Mouse (Mus musculus) spleen, adult 18-20 months (tissue): ENCODE measurements around the gene Cables2.

ENCODE experiments used
- DNase-seq, 2 experiments: peaks; one replicate each; pipeline ENCODE4 v3.0.0; 2022; ENCODE audit warnings: mixed read lengths in 2 of 2

Cables2 gene

DNA sequence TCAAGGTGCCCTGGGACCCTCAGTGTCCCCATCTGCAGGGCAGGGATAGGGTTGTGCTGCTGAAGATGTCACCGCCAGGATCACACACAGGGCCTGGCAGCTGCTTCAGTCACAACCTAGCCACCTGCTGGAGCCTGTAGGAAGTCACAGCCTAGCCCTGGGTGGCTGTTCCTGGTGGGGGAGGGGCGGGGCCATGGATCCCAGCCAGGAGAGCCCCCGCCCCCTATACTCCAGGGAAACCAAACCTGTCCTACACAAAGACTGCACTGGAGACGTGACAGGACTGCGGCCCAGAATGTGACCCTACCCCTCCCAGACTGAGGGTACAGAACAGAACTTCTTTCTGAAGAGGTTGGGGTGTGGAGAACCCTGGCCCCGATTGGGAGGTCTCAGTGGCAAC is 51.0 kb downstream of the Cables2 start:
- DNase-seq = no peak

DNA sequence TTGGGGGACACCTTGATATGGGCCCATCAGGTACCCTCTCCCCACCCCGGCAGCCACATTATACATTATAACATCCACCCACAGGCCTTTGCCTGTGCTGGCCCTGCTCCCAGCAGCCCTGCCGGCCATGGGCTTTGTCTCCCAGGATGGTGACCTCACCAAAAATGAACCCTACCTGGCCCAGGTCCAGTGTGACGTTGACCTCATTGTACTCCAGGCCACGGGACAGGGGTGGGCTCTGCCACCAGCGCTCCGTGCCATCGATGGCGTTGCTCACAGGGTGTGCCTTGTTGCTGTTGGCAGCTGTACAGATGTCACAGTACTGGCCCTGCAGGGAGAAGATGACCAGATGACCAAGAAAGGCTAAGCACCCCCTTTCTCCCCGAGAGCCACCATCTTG is 52.2 kb downstream of the Cables2 start:
- no peak for DNase-seq

DNA sequence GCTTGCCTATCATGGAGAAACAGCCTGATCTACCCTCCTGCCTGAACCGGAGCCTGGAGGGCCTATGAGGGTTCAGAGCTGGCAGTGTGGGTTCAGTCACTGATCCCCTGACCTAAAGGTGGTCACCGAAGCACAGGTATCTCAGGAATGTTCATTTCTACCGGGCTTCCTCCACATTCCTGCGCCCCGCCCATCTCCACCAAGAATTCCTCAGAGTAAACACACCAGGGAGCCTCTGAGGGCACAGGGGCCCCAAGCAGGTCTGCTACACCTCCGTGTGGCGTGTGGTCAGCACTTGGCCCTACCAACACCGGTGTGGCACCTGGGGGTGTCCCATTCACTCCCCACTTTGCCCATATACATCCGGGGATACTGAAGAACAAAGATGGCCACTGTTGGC is 53.1 kb downstream of the Cables2 start:
- DNase-seq = no peak

DNA sequence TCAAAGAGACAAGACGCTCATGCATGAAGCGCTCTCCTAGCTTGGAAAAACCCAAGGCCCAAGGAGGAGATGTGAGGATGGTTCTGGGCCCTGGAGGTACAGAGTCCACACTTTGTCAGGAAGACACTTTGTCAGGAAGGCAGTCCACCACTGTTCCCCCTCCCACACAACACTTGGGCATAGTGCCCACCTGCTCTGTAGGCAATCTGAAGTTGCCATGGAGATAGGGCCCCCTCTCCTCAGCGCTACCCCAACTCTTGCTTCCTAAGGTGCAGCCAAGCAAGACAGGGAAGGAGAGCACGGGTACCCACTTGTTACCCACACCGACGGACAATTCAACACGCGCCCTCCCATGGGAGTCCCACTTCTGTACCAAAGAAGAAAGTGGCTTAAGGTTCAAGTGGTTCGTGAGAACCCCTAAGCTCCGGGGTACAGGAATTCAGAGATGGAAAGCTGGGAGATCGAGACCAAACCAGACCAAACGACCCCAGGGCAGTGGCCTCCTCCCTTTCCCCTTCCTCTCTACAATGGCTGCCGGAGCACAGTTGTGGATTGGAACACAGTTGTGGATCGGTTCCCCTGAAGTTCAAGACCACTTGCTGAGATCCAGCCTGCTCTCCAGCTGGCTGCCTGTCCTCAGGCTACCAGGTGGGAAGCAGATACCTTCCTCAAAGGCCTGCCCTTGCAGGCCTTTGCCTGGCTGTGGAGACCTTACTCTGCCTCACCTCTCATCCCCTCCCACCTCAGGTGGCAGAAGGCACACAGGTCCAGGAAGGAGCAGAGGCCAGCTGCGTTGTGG is 54.0 kb downstream of the Cables2 start:
- no peak for DNase-seq

DNA sequence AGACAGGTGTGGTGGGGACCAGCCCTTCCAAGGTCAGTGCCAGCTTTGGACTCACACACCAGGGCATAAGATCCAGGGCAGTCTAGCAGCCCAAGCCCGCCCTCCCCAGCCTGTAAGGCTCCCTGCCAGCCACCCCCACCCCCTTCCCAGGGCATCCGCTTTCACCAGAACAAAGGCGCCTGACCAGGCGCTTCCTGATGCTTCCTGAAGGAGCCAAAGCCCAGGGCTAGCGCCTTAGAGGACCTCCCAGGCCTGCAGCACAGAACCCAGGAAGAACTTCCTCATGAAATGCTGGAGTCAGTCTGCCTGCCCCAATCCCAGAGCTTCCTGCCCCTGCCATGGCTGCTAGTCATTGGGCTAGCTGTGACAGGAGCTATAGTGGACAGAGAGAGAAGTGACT is 54.6 kb downstream of the Cables2 start:
- DNase-seq = no peak

DNA sequence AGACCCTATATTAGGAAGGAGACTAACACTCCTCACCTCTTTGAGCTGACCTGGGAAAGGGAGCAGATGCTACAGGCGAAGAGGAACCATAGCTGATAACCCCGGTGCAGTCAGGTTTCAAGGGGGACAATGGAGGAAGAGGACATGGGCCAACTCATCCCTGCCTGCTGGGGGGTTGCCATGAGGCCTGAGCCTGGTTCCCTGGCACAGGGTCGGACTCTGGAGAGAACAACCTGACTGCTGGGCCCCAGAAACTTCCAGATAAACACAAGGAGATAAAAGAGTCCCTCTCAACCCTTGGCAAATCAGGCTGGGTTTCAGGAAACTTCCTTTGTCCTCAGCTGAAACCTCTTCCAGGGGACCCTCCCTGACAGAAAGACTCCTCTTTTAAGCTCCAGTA is 55.1 kb downstream of the Cables2 start:
- no peak for DNase-seq

DNA sequence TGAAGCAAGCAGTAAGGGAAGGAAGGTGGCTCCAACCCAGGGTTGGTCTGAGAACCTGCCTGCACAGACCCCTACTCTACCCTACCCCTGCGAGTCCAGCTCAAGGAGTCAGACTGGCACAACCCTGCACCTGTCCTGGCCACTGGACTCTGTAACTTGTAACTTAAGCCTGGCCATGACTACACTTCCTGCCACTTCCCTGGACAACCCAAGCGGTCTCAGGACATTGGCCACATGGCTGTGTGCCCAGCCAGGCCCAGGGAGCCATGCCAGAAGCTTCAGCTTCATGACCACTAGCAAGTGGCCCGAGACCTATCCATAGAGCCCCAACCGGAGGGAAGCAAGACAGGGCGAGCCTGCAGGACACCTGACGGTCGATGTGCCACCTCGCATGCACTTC is 55.7 kb downstream of the Cables2 start:
- DNase-seq = no peak

DNA sequence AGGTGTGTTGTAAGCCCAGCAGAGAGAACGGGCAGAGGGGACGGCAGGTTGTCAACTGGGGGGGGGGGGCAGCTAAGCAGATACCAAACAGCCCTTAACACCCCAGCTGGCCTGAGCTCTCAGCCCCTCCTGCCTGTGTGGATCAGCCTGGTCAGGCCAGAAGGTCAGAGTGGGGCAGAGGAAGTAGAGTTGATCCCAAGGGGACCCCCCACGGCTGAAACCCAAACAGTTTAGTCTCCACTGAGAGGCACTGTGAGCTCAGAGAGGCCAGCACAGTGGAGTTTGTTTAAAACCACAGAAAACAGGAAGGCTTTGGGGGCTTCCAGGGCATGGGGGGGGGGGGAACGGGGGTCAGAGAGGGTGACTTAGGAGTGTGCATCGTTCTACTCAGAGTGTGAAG is 56.4 kb downstream of the Cables2 start:
- DNase-seq = no peak

DNA sequence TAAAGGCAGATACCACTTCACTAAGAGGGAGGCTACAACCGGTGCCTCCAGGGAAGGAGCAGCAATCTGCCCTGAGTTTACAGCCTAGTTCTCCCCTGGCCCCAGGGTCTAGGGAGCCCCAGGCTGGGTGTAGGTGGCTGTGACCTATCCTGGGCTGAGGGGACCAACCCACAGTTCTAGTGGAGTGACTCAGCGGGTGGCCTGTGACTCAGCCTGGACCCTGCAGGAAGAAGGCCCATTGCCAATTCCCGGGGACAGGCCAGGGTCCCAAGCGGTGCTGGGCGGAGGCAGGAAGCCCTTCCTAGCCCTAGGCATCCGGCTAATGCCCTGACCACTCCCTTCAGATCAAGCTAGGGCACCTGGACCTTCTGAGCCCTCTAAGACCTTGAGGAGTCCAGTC is 57.3 kb downstream of the Cables2 start:
- DNase-seq = no peak

DNA sequence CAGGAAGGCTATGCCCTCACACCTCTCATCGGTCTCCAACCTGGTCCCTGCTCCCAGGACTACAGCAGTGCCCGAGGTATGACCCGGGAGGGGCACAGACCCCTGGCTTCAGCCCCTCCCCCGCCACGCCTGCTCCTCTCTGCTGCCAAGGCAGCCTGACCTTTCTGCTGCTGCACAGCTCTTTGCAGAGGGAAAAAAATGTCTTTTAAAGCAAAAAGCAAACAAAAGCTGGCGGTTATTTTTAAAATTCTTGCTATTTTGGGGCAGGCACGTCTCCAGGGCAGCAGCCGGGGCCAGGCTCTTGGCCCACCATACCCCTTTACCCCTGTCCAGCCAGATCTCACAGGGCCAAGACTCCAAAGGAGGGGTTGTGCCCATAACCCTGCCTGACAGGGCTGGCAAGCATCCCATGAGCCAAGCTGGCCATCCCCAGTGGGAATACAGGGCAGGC is 58.3 kb downstream of the Cables2 start:
- DNase-seq = no peak

DNA sequence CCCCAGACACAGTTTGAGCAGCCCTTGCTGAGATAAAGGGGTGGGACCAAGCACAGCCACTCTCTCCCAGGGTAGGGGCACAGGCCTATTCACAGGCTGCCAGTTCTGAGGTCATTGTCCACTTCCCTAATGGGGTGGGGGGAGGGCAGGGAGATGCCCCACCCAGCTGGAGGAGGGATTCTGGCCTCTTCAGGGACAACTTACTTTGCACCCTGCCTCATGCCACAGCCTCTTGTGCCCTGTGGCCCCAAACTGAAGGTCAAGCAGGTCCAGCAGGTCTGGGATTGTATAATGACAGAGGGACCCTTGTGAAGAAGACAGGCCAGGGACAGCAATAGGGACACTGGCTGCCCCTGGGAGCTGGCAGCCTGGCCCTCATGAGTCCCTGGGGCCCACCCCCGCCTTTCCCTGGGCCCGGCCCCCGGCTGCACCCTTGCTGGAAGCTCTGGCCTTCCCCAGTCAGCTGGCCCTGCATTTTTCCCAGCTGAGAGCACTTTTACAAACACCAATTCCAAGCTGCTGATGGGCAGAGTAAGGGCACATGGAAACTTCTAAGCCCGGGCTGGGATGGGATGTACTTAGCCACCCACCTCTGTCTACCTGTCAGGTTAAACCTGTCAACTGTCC is 58.8 kb downstream of the Cables2 start:
- DNase-seq = no peak

DNA sequence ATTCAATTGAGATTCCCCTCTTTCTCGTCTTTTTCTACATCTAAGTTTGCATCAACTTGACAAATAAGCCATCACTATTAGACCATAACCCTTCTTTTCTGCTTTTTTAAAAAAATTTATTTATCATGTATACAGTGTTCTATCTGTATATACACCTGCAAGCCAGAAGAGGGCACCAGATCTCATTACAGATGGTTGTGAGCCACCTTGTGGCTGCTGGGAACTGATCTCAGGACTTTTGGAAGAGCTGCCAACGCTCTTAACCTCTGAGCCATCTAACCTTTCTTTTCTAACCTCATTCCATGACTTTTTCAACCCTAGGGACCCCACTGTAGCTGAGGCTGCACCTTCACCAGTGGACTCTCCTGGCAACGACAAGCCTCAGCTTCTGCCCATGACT is 61.0 kb downstream of the Cables2 start:
- no peak for DNase-seq

DNA sequence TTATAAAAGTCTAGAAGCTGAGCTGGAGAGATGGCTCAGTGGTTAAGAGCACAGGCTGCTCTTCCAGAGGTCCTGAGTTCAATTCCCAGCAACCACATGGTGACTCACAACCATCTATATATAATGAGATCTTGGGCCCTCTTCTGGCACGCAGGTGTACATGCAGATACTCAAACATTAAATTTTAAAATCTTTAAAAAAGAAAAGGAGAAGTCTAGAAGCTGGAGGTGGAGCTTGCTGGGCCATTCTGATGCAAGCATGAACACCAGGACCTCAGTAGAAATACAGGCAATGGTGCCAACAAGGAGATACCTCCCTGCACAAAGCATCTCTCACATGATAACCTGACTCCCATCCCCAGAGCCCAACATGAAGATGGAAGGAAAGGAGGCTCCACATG is 64.3 kb downstream of the Cables2 start:
- DNase-seq = no peak
